Mouse (Mus musculus) E14TG2a.4 (cell line): ENCODE results near the gene Tmem246.

ENCODE experiments used
- CTCF ChIP-seq: conservative IDR thresholded peaks from 2 replicates; pipeline ENCODE4 v1.5.1; 2014; ENCODE audit warnings: low read length
- NANOG ChIP-seq: IDR thresholded peaks from 2 replicates; pipeline ENCODE4 v1.6.1; 2014; ENCODE audit warnings: borderline replicate concordance, low read length, mixed read lengths
- POU5F1 ChIP-seq: IDR thresholded peaks from 2 replicates; pipeline ENCODE4 v1.6.1; 2014; ENCODE audit warnings: low read length, borderline replicate concordance

DNA sequence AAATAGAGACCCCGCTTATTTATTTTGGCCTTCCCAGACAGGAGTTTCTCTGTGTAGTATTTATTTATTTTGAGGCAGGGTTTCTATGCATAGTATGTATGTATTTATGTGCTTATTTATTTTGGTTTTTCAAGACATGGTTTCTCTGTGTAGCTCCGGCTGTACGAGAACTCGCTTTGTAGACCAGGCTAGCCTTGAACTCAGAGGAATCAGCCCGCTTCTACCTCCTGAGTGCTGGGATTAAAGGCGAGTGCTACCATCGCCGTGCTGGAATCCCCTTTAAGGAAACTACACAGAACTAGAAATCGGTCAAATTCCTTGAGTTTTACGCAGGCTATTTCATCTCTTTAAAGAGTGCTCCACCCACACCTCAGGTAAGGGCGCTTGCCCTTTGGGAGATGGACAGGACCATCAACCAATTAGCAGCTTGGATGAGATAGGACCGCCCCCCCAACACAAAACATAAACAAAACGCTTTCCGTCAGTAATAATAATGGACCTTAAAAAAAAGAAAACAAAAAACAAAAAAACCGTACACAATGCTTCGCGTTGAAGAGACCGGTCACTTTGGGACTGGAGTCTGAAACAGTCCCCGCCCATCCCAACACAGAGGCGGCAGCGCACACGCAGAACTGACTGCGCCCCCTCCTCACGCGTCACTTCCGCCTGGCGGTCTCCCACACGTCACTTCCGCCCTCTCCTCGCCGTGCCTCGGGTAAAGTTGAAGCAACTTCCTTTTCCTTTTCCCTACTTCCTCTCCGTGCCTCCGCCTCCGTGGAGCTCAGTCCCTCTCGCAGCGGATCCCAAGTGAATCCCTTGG is 33.9 kb upstream of the Tmem246 start, which contains the start of gene Rnf20:
- TF ChIP-seq CTCF (no peak), POU5F1 (no peak), NANOG (no peak)
